Mouse (Mus musculus) adipocyte (in vitro differentiated cells): ENCODE results near the gene Fen1.

Experiments used
- DNase-seq: peaks from one replicate; pipeline ENCODE4 v3.0.0-alpha.2; 2016; ENCODE audit warnings: low spot score

Fen1 gene

GRCm38 (mm10) chr19:10203848-10204615 is at the start of gene Fen1, which contains the start of gene Tmem258:
Gene Fen1, minus strand, starts transcription at chr19:10204169.
Gene Tmem258, plus strand, starts transcription at chr19:10204014.
- DNase-seq: peak; percentile 97

GRCm38 (mm10) chr19:10248128-10248527 is 44.2 kb upstream of the Fen1 start:
- DNase-seq: no peak

- DNase-seq: no peak
These were observed 43.2 kb upstream of the Fen1 start for GRCm38 (mm10) chr19:10247165-10247564.

DNA sequence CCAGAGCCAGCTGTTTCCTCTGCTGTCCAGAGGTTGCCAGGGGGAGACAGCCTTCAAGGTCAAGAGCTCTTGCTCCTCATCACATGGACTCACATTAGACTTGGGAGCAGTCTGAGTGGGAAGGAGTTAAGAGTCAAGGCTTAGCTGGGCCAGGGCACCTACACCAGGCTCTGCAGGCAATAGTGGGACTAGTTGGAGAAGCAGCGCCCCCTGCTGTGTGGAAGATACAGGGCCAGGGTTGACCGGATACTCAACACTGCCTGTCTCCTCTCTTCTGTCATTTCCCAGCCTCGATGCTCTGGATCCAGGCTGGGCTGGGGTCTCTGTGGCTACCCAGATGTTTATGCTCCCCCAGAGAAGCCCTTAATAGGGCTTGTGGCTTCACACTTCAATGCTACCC is 40.2 kb upstream of the Fen1 start:
- DNase-seq: peak; percentile 74

DNA sequence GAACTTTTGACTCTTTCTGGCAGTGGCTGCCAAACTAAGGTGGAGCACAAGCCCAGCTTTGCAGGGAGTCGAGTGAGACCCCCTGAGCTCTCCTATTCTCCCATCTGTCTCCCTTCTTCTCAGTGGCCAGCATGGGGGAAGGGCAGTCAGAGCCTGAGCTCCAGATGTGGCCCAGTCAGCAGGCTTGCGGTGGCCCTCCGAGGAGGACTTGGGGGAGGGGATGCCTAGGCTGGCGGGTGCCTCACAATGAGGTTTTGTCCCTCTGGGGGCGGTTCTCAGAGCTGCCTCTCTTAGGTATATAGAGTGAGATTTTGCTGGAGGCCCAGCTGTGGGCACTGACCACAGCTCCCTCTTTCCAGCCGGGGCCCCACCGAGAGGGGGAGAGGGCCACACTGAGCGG is 38.9 kb upstream of the Fen1 start:
- no peak for DNase-seq

- no peak for DNase-seq
These were observed 36.8 kb upstream of the Fen1 start, which contains the start of gene Myrf for GRCm38 (mm10) chr19:10240654-10241305. Gene Myrf, minus strand, starts transcription at chr19:10240748.

DNA sequence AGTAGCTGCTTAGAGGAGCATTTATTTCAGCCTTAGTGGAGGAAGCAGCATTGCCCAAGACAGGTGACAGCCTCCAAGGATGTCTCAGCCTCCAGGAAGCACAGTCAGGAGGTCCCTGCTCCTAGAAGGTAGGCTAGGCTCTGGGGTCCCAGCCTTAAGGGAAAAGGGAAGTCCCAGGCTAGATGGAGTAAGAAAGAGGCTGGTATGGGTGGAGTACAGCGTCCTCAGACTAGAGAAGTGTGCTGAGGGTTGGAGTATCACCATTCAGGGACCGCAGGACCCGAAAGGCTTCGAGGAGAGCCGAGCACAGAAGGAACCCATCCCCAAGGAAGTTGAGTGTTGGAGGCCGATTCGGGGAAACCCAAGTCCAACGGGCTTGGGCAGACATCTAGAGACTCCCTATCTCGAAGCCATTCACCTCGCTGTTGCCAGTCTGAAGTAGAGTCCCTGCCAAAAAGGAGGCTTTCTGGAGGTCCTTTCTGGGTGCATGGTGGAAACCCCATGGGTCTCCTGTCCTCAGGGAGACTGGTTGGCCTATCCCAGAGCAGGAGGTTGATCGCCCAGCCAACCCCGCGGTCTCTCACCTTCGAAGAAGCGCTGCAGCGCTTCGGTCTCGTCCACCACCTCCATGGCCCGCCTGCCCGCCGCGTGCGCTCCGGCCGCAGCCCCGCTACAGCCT is 36.1 kb upstream of the Fen1 start:
- no peak for DNase-seq

GRCm38 (mm10) chr19:10239419-10239818 is 35.5 kb upstream of the Fen1 start:
- DNase-seq: no peak

- no peak for DNase-seq
These were observed 34.5 kb upstream of the Fen1 start for GRCm38 (mm10) chr19:10238477-10238876.

- no peak for DNase-seq
These were observed 32.0 kb upstream of the Fen1 start for GRCm38 (mm10) chr19:10235784-10236565.

GRCm38 (mm10) chr19:10232327-10233017 is 28.5 kb upstream of the Fen1 start:
- no peak for DNase-seq

GRCm38 (mm10) chr19:10231871-10232270 is 27.9 kb upstream of the Fen1 start:
- DNase-seq: no peak

- no peak for DNase-seq
These were observed 27.0 kb upstream of the Fen1 start for GRCm38 (mm10) chr19:10231016-10231415.

GRCm38 (mm10) chr19:10225767-10226166 is 21.8 kb upstream of the Fen1 start:
- no peak for DNase-seq

DNA sequence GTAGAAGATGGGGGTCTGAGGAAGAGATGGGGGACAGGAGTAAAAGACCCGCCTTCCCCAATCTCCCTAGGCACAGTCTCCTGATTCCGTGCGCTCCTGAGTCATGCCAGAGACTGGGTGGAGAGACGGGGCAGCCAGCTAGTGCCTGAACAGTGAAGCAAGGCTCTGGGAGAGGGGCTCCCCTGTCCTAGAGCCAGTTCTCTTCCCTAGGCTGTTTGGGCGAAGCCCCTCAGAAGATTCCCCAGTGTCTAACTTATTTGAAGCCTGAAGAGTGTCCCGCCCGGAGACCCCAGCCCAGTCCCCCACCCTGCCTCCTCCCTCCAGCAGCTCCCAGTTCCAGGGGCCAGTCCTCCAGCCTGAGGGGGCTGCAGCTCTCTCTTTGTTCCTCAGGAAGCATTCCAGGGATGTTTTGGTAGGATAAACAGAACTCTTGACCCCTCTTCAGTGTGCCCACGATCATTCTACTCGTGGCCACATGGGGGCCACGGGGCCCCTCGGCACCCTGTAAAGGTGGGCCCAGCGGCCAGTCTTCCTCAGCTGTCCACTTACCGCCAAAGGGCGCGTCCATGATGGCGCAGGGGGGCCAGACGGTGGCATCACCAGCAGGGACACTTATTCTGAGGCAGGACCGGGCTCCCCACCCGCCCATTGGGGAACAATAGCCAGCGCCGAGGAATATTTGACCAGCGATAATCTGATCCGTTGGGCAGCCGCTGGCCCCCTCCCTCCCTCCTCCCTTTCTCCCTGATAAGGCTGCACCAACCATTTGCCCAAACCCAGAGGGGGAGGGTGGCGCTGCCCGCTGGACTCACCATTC is 20.9 kb upstream of the Fen1 start:
- DNase-seq: no peak

- no peak for DNase-seq
These were observed 19.6 kb upstream of the Fen1 start for GRCm38 (mm10) chr19:10223561-10223960.

DNA sequence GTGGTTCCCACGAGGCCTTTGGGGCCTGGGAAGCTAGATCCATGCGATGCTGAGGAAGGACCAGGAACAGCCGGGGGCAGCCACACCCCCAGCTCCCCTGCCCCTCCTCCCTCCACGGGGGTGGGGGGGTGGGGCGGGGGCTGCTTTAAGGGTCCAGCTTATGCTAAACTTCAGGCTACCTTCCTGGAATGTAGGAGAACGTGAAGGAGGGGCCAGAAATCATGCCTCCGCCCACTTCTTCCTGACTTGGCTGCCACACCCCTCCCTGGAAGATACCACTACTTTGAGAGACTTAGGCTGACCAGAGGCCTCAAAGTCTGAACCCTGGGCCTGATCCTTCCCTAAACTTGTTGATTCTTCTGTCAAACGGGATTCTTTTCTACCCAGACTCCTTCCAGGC is 18.7 kb upstream of the Fen1 start:
- no peak for DNase-seq

DNA sequence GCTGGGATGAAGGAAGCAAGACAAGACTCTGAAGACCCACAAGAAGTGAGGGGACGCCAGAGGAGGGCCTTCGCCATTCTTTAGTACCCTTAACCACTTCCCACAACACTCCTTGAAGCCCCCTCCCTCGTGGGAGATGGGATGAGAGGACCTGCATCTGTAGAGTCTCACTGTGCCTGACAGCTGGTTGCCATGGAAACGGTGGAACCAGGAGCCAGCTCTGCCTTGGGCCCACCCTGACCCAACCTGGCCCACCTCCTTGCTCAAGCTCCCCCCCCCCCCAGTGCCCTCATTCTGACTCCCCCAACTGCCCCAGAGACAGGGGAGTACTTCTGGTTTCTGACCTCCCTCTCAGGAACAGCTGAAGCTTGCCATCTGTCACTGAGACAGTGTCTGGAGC is 17.6 kb upstream of the Fen1 start:
- DNase-seq: no peak

- DNase-seq: no peak
These were observed 15.6 kb upstream of the Fen1 start for GRCm38 (mm10) chr19:10219593-10219992.

GRCm38 (mm10) chr19:10219108-10219507 is 15.1 kb upstream of the Fen1 start:
- DNase-seq: peak; percentile 61

- no peak for DNase-seq
These were observed 12.1 kb upstream of the Fen1 start for GRCm38 (mm10) chr19:10216101-10216500.
